Mouse (Mus musculus): ENCODE data around the gene Celf5.

GRCm38 (mm10) chr10:81489941-81490340, 7.4 kb upstream of the Celf5 start:
- TF ChIP-seq CTCF (IDR thresholded peaks at IDR 0.05; ENCODE audit: extremely low read depth, insufficient read depth, low read length), result no peak
- TF ChIP-seq POLR2A (IDR thresholded peaks at IDR 0.05; ENCODE audit: extremely low read depth, insufficient read depth, low read length), result no peak

All from cortical plate, adult 2 months (tissue).